Mouse (Mus musculus): ENCODE measurements around the gene Pnn. TPM values are rescaled to one million over a fixed set of nuclear protein-coding genes. Genes with fewer than 3 reads are reported as not detected.

Pnn gene
- polyA plus RNA-seq (2017; shearing (Covaris generic)), result 124 TPM

GRCm38 (mm10) chr12:59066448-59067077, at the start of gene Pnn:
TSS of gene Pnn (plus strand) at chr12:59066884.

GRCm38 (mm10) chr12:59060993-59061595, 5.6 kb upstream of the Pnn start, which contains the start of gene Trappc6b:
TSS of gene Trappc6b (minus strand) at chr12:59061472.

GRCm38 (mm10) chr12:59095104-59096025, 28.7 kb downstream of the Pnn start, which contains the start of gene Mia2:
TSS of gene Mia2 (plus strand) at chr12:59095799.

Other genes starting within 250 kb of the Pnn start
- 31.1 TPM for gene Sec23a, start 54.9 kb upstream of the Pnn start, polyA plus RNA-seq (2017; shearing (Covaris generic))
- 16.9 TPM for gene Gemin2, start 53.5 kb upstream of the Pnn start, polyA plus RNA-seq (2017; shearing (Covaris generic))
- 98.4 TPM for gene Trappc6b, start 5.4 kb upstream of the Pnn start, polyA plus RNA-seq (2017; shearing (Covaris generic))
- 178 TPM for gene Mia2, start 28.9 kb downstream of the Pnn start, polyA plus RNA-seq (2017; shearing (Covaris generic))
- gene Fbxo33, start 152.8 kb downstream of the Pnn start, polyA plus RNA-seq (2017; shearing (Covaris generic)), result 71.0 TPM